Mouse (Mus musculus) large intestine, adult 2 months (tissue): Measurements from ENCODE around the gene Adat3. TPM values are rescaled to one million over a fixed set of nuclear protein-coding genes. Genes with fewer than 3 reads are reported as not detected.
"Not testable (repeated sequence)": the region's sequence is repeated elsewhere in the genome, so short reads cannot be mapped to it uniquely, and the experiment has no call there.

ENCODE experiments used
- DNase-seq: peaks from one replicate; pipeline ENCODE4 v3.0.0-alpha.2; 2012; ENCODE audit warnings: low read depth, low spot score
- WGBS: fragments of 180-500 bp; shearing (Covaris S2); methylation state at CpG from one replicate; pipeline ENCODE4 v1.1.7; 2018; 5-methylcytosine and 5-hydroxymethylcytosine counted together
- polyA plus RNA-seq: library from polyadenylated mRNA; depleted of rRNA; stranded (reverse); fragments of >200 nt; gene quantifications from 2 replicates; pipeline ENCODE4 v1.2.3, GENCODE M21; 2012

Gene Adat3
- polyA plus RNA-seq, 1 experiment, result 11.8 TPM

DNA sequence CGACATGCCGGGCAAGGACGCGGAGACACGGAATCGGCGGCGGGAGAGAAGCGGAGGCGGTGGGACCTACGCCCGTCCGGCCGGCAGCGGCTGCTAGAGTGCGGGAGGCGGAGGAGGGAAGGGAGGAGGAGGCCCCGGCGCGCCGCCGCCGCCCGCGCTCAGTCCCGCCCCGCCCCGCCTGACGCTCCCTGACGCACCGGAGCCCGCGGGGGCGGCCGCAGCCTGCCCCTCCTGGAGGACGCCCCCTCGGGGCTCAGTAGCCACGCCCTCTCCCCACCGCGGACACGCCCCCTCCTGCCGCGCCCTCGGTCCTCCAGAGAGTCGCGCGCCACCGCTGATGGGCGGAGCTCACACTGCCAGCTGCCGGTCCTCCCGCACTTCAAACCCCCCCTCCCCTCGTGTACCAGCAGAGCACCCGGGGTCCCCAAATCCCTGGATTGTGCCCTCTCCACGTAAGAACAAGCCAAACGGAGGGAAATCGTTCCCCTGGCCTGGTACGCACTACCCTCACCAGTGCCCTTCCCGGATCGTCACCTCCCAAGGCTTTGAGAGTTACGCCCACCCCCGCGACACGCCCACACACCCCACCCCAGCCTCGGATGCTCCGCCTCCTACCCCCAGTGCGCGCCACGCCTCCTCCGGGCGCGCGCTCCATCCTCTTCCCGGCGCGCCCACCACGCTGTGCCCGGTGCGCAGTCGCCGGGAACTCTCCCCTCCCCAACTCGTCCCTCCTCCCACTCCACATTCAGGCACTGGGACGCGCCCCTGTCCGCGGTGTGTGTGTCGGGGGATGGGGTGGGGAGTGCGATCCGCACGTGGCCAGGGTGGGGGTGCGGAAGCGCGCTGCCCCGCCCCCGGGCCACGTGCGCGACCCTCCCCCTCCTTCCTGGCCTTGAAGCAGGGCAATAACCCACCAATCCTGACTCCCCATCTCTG is 25.2 kb upstream of the Adat3 start, which contains the start of gene Klf16:
Gene Klf16 (minus strand): TSS at position 127 of the 936 bp plus-strand sequence.
- DNase-seq, result no peak
- WGBS, result 2% methylated on average over 79 of the region's 97 CpGs

DNA sequence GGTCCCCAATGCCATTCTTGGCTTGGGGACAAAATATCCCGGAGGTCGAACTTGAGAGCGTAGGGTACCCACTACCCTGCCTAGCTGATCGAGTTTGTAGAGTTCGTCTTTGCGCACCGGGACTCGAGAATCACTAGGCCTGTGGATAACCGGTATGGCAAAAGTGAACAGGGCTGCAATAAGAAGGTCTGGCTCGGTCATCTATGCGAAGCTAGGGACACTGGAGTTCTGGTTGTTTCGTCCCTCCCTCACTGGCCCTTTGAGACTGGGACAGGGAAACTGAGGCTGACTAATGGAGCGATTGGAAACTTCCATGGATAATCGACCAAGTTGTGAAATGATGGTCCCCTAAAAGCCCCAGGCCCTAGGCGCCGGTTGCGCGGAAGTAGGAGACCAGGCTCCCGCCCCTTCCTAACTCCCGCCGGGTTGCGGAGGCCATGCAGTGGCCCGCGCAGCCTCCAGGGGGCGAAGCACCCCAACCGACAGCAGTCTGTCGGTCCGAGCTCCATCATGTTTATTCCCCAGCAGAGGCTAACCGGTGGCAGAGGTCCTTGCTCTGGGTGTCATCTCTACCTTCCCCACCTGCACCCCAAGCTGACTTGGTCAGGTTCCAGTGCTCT is 24.4 kb upstream of the Adat3 start:
- WGBS, result 1% methylated on average over 29 of the region's 29 CpGs
- DNase-seq, result no peak

DNA sequence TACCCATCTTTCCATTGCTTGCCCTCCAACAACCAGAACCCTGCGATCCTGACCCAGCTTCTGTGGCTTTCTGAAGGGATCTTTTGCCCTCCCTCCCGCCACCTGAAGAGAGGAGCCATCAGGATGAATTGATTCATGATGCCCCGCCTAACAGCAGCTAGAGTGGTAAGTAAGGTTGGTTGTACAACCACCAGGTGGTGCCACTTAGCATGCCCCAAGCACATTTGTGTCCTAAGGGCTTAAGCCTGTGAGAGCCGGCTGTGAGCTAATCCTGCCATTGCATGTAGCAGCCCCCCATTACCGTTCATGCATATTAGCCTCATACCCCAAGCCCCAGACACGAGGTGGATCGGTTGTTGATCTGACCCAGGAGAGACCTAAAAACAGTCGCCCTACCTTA is 23.8 kb upstream of the Adat3 start:
- WGBS, result 9% methylated on average over 8 of the region's 8 CpGs
- no peak for DNase-seq

DNA sequence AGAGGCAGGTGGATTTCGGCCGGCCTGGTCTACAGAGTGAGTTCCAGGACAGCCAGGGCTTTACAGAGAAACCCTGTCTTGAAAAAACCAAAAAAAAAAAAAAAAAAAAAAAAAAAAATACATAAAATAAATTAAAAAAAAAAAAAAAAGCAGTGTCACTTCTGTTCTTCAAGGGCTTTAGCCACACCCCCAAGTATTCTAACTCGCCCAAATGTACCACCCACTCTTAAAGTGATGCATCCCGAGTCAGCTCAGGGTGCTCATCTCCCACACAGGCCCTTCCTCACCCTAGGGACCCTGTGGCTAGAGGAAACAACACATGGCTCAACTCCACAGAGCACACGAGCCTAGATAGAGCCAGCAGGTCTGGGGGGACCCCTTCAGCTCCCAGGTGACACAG is 19.6 kb upstream of the Adat3 start:
- WGBS, result 84% methylated on average over 5 of the region's 5 CpGs
- DNase-seq, result no peak

DNA sequence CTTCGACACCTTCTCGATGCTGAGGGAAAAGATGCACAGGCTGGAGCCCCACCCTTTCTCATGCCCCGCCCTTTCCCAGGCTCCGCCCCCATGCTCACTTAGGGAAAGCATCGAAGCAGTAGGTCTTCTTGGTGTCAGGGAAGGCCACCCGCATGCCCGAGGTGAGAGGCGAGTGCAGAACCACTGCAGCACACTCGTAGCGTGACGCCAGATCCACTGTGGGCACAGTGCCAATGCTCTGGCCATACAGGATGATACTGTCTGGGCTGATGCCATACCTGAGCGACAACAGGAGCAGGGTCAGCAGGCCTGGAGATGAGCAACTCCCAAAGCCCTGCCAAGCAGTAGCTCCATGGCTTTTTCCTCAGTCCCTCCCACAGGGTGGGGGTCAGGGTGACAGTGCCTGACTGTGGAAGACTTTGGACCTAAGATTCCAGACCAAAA is 18.6 kb upstream of the Adat3 start:
- WGBS, result 45% methylated on average over 12 of the region's 12 CpGs
- no peak for DNase-seq

DNA sequence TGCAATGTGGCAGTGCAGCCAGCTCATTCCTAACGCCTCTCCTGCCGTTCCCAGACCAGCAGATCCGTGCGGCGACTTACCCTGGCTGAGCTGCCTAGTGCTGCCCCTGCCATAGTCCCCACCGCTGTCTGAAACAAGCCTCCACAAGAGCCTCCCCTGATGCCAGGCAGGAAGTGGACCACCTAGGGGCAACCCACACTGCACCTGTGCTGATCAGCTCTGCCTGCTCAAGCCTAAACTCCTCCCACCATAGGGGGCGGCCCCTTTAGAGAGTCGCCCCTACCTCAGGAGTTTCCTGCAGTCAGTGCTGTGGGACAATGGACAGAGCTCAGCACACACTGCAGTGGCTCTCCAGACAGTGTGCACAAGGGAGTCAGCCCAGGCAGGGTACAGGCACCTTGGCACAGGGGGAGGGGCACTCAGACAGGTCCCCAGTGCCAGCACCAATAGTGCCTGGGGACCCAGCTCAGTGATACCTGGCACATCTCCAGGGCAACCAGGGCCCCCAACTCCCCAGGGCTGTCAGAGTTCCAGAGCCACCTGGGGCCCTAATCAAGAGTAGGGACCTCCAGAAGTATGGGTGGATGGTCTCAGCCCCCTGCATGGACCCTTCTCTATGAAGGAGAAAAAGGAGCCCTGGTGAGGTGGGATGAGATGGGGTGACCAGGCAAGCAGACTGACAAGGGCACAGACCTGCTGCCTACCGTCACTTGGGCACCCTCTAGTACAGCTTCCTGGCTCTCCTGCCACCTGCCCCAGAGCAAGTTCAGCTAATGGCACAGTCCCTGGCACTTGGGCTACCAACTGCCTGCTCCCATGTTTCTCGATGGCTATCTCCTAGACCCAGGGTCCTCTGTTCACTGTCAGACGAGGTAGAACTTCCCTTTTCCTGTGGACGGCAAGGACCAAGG is 17.8 kb upstream of the Adat3 start:
- DNase-seq, result no peak

DNA sequence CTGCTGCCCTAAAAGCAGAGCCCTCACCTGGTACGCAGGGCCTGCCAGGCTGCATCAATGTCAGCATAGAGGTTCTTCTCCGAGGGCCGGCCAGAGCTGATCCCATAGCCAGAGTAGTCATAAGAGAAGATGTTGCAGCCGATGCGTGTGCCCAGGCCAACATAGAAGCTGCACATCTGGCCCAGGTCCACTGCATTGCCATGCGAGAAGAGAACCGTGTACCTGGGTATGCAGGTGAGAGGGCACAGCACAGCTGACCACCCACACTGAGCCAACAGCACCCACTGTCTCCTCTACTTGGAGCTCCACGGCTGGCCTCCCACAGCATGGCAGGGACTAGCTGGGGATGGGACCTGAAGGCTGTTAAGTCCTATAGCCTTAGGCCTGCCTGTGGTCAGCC is 17.1 kb upstream of the Adat3 start:
- 87% methylated on average over 8 of the region's 8 CpGs for WGBS
- no peak for DNase-seq

More for the DNA sequence above, 17.8 kb upstream of the Adat3 start:
- 79% methylated on average over 12 of the region's 12 CpGs for WGBS

DNA sequence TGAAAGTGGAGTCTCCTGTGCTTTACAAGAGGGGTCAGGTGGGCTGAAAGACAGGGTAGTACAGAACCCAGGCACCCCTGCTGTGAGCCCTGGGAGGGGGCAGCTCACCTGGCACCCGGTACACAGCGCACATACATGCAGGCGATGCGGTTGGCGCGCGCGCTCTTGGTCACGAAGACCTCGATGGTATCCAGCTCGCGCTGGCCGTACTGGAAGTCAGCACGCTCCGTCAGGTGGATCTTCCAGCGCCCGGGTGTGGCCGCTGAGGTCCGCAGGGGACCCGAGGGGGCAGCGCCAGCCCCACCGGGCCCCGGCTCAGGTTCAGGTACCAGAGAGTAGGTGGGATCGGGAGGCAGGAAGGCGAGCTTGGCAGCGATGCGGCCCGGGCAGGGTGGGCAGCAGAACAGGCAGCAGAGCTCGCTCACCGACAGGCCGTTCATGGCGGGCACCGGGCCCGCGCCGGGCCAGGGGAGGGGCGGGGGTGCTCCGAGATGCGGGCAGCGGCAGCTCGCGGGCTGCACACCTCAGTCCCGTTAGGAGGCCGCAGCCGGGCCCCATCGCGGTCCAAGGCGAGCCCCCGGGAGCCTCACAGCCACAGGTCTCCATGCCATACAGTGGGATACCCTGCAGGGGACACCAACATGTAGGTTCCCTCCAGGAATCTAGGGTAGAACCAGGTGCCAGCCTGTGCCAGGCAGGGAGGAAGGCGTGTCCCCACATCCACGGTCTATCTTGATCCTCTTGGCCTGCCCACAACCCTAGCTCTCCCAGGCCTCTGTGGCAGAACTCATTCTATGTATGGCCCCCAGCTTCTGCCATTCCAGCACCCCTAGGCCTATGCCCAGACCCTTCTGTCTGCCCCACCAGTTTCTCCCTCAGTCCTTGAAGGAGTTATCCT is 16.0 kb upstream of the Adat3 start:
- 90% methylated on average over 51 of the region's 51 CpGs for WGBS

DNA sequence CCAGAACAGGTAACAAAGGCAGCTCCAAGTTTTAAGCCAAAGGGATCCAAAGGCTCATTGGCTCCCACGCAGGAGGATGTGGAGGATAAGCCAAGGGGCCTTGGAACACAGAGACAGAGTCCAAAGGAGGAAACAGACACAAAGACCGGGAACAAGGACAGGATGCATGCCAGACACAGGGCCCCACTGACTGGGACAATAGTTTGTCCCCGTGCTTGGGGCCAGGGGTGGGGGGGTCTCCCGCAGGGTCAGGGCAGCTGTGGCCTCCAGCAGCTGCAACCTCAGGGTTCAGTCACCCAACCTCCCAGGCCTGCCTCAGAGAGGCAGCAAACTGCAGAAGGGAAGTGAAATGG is 15.4 kb upstream of the Adat3 start:
- WGBS, result 52% methylated on average over 4 of the region's 4 CpGs
- DNase-seq, result no peak

More for the DNA sequence above, 16.0 kb upstream of the Adat3 start:
- no peak for DNase-seq

DNA sequence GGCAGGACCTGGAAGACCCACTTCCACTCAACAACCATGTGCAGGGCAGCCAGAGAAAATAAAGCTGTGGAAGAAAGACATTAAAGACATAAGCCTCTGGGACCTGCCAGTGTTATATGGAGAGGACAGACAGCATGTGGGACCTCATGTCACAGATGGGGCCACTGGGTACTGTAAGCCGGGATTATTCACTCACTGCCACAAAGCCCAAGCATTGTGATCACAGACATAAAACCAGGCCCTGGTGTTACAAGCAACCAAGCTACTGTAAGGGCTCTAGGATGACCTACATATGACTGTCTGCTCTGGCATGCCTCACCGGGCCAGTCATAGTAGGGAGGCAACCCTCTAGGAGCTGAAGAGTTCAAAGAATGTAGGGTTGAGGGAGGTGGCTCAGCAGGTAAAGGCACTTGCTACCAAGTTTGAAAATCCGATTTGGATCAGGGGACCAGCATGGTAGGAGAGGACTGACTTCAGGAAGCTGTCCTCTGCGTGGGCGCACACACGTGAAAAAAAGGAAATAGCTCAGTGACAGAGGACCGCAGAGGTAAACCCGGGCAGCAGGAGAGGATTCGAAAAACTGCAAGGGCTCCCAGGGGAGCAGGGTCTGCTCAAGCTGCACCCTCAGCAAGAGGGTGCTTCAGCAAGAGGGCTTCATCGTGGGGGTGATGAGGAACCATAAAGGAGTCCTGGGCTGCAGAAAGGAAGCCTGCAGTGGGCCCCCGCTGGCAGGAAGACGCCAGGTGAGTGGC is 13.4 kb upstream of the Adat3 start:
- 3% methylated on average over 12 of the region's 12 CpGs for WGBS
- DNase-seq, result no peak

DNA sequence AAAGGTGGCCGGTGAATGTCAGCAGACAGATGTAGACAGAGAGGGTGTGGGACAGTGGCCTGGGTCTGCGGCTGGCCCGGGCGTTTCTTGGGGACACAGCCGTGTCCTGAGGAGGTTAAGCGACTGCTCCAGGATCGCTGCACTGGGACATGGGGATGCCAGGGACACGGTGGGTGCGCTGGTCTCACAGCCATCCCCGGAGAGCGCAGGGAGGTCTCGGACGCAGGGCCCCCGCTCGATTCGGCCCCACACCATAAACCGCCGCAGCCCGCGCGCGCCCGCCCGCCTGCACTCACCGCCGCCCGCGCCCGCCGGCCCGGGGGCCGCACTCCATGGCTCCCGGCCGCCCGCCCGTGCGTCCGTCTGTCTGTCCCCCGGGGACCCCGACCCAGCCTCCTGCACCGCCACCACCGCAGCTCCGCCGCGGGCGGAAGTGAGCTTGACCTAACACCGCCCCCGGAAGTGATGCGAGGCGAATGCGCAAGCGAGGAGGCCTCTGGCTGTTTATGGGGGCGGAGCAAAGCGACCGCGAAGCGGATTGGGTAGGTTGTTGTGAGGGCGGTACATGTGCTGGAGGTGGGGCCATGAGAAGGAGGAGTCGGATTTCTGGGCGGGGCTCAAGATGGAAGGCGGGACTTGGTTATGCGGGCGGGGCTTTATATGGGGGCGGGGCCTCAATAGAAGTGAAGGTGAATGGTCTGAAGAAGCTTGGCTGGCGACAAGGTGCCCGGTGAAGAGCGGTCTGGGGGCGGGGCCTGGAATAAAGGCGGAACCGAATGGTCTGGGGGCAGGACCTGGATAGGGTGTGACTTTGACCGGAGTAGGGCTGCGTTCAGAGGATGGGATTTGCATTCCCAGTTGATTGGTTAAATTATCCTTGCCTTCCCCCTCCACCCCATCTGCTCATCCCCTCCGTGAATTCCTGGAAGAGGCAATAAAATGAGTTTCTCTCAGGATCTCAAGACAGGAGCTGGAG is 12.5 kb upstream of the Adat3 start, which contains the start of gene Abhd17a:
Gene Abhd17a (minus strand): TSS at position 463 of the 976 bp plus-strand sequence.
- DNase-seq, result peak; percentile 97
- under 1% methylated on average over 73 of the region's 73 CpGs for WGBS

DNA sequence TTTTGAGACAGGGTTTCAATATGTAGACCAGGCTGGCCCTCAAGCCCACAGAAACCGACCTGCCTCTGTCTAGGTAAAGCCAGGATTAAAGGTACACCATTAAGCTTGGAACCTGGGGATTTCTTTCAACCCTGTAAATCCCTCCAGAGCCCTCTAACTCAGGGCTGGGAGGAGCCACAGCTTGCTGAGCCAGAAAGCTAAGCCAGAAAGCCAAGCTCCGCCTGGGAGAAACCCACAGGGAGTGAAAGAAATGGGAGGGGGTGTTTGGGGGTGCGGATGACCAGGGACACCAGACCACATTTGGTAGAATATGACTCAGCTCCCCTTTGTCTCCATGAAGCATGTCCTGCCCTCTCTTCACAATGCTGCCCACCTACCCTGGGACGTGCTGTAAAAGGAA is 6.4 kb upstream of the Adat3 start:
- 49% methylated on average over 4 of the region's 4 CpGs for WGBS
- no peak for DNase-seq

DNA sequence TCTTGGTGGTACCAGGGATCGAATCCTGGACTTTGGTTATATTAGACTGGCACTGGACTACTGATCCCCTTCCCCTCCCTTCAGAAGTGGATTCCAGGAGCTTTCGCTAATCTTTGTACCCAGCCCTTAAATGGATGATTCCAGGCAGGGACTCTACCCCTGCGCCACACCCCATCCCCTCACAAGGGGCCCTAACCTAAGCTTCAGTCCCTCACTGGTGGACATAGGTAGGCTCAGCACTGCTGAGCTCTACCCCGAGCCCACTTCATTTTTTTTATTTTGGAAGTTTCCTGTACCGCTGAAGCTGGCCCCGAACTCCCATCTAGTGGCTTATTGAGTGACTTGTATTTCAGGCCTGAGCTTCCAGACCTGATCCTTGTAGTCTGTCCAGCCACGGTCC is 684 bp downstream of the Adat3 start:
- no peak for DNase-seq
- 9% methylated on average over 7 of the region's 7 CpGs for whole genome bisulfite sequencing

DNA sequence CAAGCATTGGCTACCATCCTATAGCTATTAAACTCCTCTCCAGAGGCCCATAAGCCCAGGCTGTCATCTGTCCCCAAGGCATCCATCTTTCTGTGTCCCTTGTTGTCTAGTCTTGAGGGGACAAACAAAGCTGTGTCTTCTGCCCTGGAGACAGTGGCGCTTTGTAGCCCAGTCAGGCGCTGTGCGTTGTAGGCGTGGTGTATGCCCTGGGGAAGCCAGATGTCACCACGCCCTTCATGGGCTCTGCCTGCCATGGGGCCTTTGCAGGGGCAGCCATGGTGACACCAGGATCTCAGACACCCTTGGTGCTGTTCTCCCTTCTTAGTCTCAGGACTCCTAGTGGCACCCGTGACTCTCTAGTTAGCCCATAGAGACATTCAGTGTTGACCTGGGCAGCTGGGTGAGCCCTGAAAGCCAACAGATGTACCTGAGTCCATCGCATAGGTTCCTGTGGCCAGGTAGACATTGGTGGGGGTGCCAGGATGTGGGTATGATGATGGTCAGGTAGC is 1.4 kb downstream of the Adat3 start:
- WGBS, result 29% methylated on average over 7 of the region's 7 CpGs

DNA sequence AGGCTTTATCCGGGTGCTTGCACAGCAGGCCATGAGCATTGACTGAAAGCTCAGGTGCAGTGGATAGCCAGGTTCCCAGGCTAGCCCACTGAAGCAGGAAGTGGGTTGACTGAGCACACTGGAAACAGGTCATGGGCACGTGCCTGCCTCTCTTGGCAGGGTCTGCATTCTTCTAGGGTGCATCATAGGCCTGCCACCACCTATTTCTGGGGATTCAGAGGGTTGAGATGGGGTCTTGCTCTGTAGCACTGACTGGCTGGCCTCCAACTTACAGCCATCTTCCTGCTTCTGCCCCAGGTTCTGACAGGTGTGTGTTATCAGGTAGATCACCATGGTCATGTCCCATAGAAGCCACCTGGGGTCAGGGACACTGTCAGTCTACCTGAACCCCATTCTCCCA is 2.3 kb downstream of the Adat3 start:
- WGBS, result 76% methylated on average over 2 of the region's 2 CpGs
- no peak for DNase-seq

More for the DNA sequence above, 1.4 kb downstream of the Adat3 start:
- DNase-seq, result no peak

DNA sequence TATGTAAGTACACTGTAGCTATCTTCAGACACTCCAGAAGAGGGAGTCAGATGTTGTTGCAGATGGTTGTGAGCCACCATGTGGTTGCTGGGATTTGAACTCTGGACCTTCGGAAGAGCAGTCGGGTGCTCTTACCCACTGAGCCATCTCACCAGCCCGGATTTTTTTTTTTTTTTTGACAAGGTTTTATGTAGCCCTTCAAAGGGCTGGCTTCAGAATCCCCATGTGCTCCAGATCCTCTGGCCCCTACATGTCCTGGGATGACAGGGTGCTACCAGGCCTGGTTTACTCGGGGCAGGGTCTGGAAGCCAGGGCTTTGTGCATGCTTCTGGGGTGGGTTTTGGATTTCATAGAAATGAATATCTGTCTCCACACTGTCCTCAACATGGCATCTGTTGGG is 3.0 kb downstream of the Adat3 start, which contains the start of gene Gm49322:
Gene Gm49322 (plus strand): TSS at position 301 of the 400 bp plus-strand sequence.
- not testable (repeated sequence) for DNase-seq
- WGBS, result 48% methylated on average over 4 of the region's 4 CpGs

DNA sequence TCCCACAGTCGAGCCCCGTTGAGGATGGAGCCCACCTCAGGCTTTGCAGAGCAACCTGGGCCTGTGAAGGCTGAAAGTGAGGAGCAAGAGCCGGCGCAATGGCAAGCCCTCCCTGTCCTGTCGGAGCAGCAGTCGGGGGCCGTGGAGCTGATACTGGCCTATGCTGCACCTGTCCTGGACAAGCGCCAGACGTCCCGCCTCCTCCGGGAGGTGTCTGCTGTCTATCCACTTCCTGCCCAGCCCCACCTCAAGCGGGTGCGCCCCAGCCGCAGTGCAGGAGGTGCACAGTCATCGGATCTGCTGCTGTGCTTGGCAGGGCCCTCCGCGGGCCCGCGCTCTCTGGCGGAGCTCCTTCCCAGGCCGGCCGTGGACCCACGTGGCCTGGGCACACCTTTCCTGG is 3.6 kb downstream of the Adat3 start:
- DNase-seq, result peak; percentile 70
- 33% methylated on average over 23 of the region's 23 CpGs for WGBS
